Mouse (Mus musculus) forebrain, embryonic 15.5 days (tissue): ENCODE measurements around the gene Vps26a. TPM values are rescaled to one million over a fixed set of nuclear protein-coding genes. Genes with fewer than 3 reads are reported as not detected.

Experiments
- ATAC-seq: fragments of 200-750 bp; cut with Nextera tagmentation; replicated peaks from 2 replicates; pipeline ENCODE4 v1.8.0; 2017; ENCODE audit warnings: mild to moderate bottlenecking, moderate TSS enrichment, moderate library complexity
- H3K27ac ChIP-seq: fragments of 300-500 bp; sonication (generic); replicated peaks from 2 replicates; pipeline ENCODE4 v1.5.1; 2015; ENCODE audit warnings: mild to moderate bottlenecking, inconsistent platforms
- H3K27me3 ChIP-seq: fragments of 300-500 bp; sonication (generic); 2 replicates; pipeline ENCODE4 v1.6.1; 2015; ENCODE audit warnings: inconsistent platforms
- H3K36me3 ChIP-seq: fragments of 300-500 bp; sonication (generic); 2 replicates; pipeline ENCODE4 v1.6.1; 2015; ENCODE audit warnings: mild to moderate bottlenecking, inconsistent platforms
- H3K4me1 ChIP-seq: fragments of 300-500 bp; sonication (generic); 2 replicates; pipeline ENCODE4 v1.6.1; 2015; ENCODE audit warnings: inconsistent platforms
- H3K4me2 ChIP-seq: fragments of 300-500 bp; sonication (generic); replicated peaks from 2 replicates; pipeline ENCODE4 v1.6.1; 2015; ENCODE audit warnings: mild to moderate bottlenecking, inconsistent platforms
- H3K4me3 ChIP-seq: fragments of 300-500 bp; sonication (generic); 2 replicates; pipeline ENCODE4 v1.5.1; 2015; ENCODE audit warnings: mild to moderate bottlenecking, inconsistent platforms
- H3K9ac ChIP-seq: fragments of 300-500 bp; sonication (generic); replicated peaks from 2 replicates; pipeline ENCODE4 v1.6.1; 2015; ENCODE audit warnings: mild to moderate bottlenecking, inconsistent platforms
- H3K9me3 ChIP-seq: fragments of 300-500 bp; sonication (generic); 2 replicates; pipeline ENCODE4 v1.6.1; 2016; ENCODE audit warnings: inconsistent platforms
- WGBS: fragments of 180-500 bp; shearing (Covaris S2); methylation state at CpG from one replicate; pipeline ENCODE4 v1.1.7; 2015; ENCODE audit warnings: mixed read lengths; 5-methylcytosine and 5-hydroxymethylcytosine counted together
- polyA plus RNA-seq: library from polyadenylated mRNA; unstranded; fragments of >200 nt; fragmentation: Nextera tagmentation; extraction: Ambion mirVana; gene quantifications from 2 replicates; pipeline ENCODE4 v1.2.1, GENCODE M21; 2015

Vps26a gene
- polyA plus RNA-seq, 1 experiment from 2014 or later = 78.8 TPM

GRCm38 (mm10) chr10:62508459-62508858 lies 21.9 kb upstream of the Vps26a start:
- Histone ChIP-seq H3K9me3 (no peaks in the 10 kb centered on the region), H3K4me1 (peaks cover 3% of the 10 kb centered on the region; the same call in 1 of the 2 replicates), H3K4me2 (peak overlapping the region; percentile 32; the same call in 1 of the 2 replicates), H3K9ac (no peak overlapping the region), H3K4me3 (peak overlapping the region; percentile 13; the same call in 1 of the 2 replicates), H3K27me3 (peaks cover 9% of the 10 kb centered on the region; the same call in 1 of the 2 replicates), H3K36me3 (no peaks in the 10 kb centered on the region), H3K27ac (no peak overlapping the region)
- no peak for ATAC-seq
- 14% methylated on average over 11 of the region's 11 CpGs for WGBS

GRCm38 (mm10) chr10:62507591-62508308 lies 21.1 kb upstream of the Vps26a start:
- ATAC-seq = no peak
- no peak overlapping the region for H3K27ac ChIP-seq
- peaks cover 9% of the 10 kb centered on the region; the same call in 1 of the 2 replicates for H3K27me3 ChIP-seq
- peaks cover 3% of the 10 kb centered on the region; the same call in 1 of the 2 replicates for H3K4me1 ChIP-seq
- no peak overlapping the region; the same call in 1 of the 2 replicates for H3K9ac ChIP-seq
- H3K36me3 ChIP-seq = no peaks in the 10 kb centered on the region
- H3K9me3 ChIP-seq = no peaks in the 10 kb centered on the region
- H3K4me3 ChIP-seq = peak overlapping the region; percentile 13; the same call in 1 of the 2 replicates
- WGBS = 16% methylated on average over 18 of the region's 18 CpGs
- peak overlapping the region; percentile 32; the same call in 1 of the 2 replicates for H3K4me2 ChIP-seq

- Histone ChIP-seq H3K4me1 (peaks cover 3% of the 10 kb centered on the region; the same call in 1 of the 2 replicates), H3K4me3 (no peak overlapping the region), H3K27me3 (peaks cover 9% of the 10 kb centered on the region; the same call in 1 of the 2 replicates), H3K27ac (no peak overlapping the region), H3K4me2 (no peak overlapping the region), H3K9ac (no peak overlapping the region), H3K36me3 (no peaks in the 10 kb centered on the region), H3K9me3 (no peaks in the 10 kb centered on the region)
- no peak for ATAC-seq
- WGBS = 88% methylated on average over 4 of the region's 4 CpGs
These were observed 20.5 kb upstream of the Vps26a start for GRCm38 (mm10) chr10:62507071-62507470.

GRCm38 (mm10) chr10:62506019-62506556 lies 19.5 kb upstream of the Vps26a start:
- no peak overlapping the region for H3K4me3 ChIP-seq
- no peaks in the 10 kb centered on the region for H3K9me3 ChIP-seq
- H3K9ac ChIP-seq = no peak overlapping the region
- no peak overlapping the region for H3K4me2 ChIP-seq
- H3K4me1 ChIP-seq = peaks cover 3% of the 10 kb centered on the region; the same call in 1 of the 2 replicates
- ATAC-seq = no peak
- H3K27me3 ChIP-seq = peaks cover 9% of the 10 kb centered on the region; the same call in 1 of the 2 replicates
- no peaks in the 10 kb centered on the region for H3K36me3 ChIP-seq
- no peak overlapping the region for H3K27ac ChIP-seq
- WGBS = 88% methylated on average over 17 of the region's 17 CpGs

- peaks cover 3% of the 10 kb centered on the region; the same call in 1 of the 2 replicates for H3K4me1 ChIP-seq
- no peak overlapping the region for H3K9ac ChIP-seq
- ATAC-seq = no peak
- H3K4me3 ChIP-seq = no peak overlapping the region
- H3K27ac ChIP-seq = no peak overlapping the region
- peaks cover 9% of the 10 kb centered on the region; the same call in 1 of the 2 replicates for H3K27me3 ChIP-seq
- no peaks in the 10 kb centered on the region for H3K36me3 ChIP-seq
- no peaks in the 10 kb centered on the region for H3K9me3 ChIP-seq
- 76% methylated on average over 9 of the region's 9 CpGs for WGBS
- no peak overlapping the region for H3K4me2 ChIP-seq
These were observed 18.8 kb upstream of the Vps26a start for GRCm38 (mm10) chr10:62505224-62505983.

GRCm38 (mm10) chr10:62503836-62504628 lies 17.4 kb upstream of the Vps26a start:
- no peak overlapping the region for H3K4me2 ChIP-seq
- WGBS = 69% methylated on average over 12 of the region's 12 CpGs
- no peak overlapping the region for H3K4me3 ChIP-seq
- H3K27ac ChIP-seq = no peak overlapping the region
- H3K36me3 ChIP-seq = no peaks in the 10 kb centered on the region
- no peaks in the 10 kb centered on the region for H3K9me3 ChIP-seq
- H3K4me1 ChIP-seq = peaks cover 3% of the 10 kb centered on the region; the same call in 1 of the 2 replicates
- H3K27me3 ChIP-seq = peaks cover 7% of the 10 kb centered on the region; the same call in 1 of the 2 replicates
- ATAC-seq = no peak
- no peak overlapping the region for H3K9ac ChIP-seq

- H3K4me1 ChIP-seq = peaks cover 1% of the 10 kb centered on the region; the same call in 1 of the 2 replicates
- no peak overlapping the region for H3K4me2 ChIP-seq
- 83% methylated on average over 4 of the region's 4 CpGs for WGBS
- H3K27ac ChIP-seq = no peak overlapping the region
- no peak for ATAC-seq
- H3K4me3 ChIP-seq = no peak overlapping the region
- peaks cover 6% of the 10 kb centered on the region; the same call in 1 of the 2 replicates for H3K27me3 ChIP-seq
- no peak overlapping the region for H3K9ac ChIP-seq
- no peaks in the 10 kb centered on the region for H3K9me3 ChIP-seq
- no peaks in the 10 kb centered on the region for H3K36me3 ChIP-seq
These were observed 16.7 kb upstream of the Vps26a start for GRCm38 (mm10) chr10:62503353-62503752.

GRCm38 (mm10) chr10:62501951-62502350 lies 15.3 kb upstream of the Vps26a start:
- H3K4me3 ChIP-seq = no peak overlapping the region
- no peaks in the 10 kb centered on the region for H3K36me3 ChIP-seq
- H3K27me3 ChIP-seq = peaks cover under 1% of the 10 kb centered on the region; the same call in 1 of the 2 replicates
- no peak overlapping the region for H3K27ac ChIP-seq
- no peak overlapping the region for H3K4me2 ChIP-seq
- no peak for ATAC-seq
- no peaks in the 10 kb centered on the region for H3K4me1 ChIP-seq
- H3K9ac ChIP-seq = no peak overlapping the region
- 84% methylated on average over 7 of the region's 7 CpGs for WGBS
- H3K9me3 ChIP-seq = no peaks in the 10 kb centered on the region

GRCm38 (mm10) chr10:62500916-62501615 lies 14.5 kb upstream of the Vps26a start:
- Histone ChIP-seq H3K36me3 (no peaks in the 10 kb centered on the region), H3K9ac (no peak overlapping the region), H3K27me3 (no peaks in the 10 kb centered on the region; the same call in 1 of the 2 replicates), H3K4me1 (no peaks in the 10 kb centered on the region), H3K9me3 (no peaks in the 10 kb centered on the region), H3K4me3 (no peak overlapping the region), H3K27ac (no peak overlapping the region), H3K4me2 (no peak overlapping the region)
- WGBS = 89% methylated on average over 9 of the region's 9 CpGs
- ATAC-seq = no peak

- Histone ChIP-seq H3K36me3 (no peaks in the 10 kb centered on the region), H3K27me3 (no peaks in the 10 kb centered on the region; the same call in 1 of the 2 replicates), H3K9me3 (no peaks in the 10 kb centered on the region), H3K4me1 (no peaks in the 10 kb centered on the region), H3K9ac (no peak overlapping the region), H3K27ac (no peak overlapping the region), H3K4me3 (no peak overlapping the region), H3K4me2 (no peak overlapping the region; the same call in 1 of the 2 replicates)
- peak; percentile 53; the same call in 1 of the 2 replicates for ATAC-seq
- WGBS = 25% methylated on average over 15 of the region's 15 CpGs
These were observed 13.7 kb upstream of the Vps26a start for GRCm38 (mm10) chr10:62500088-62500915.
